Mouse (Mus musculus): ENCODE results near the gene Gm614. TPM values are rescaled to one million over a fixed set of nuclear protein-coding genes. Genes with fewer than 3 reads are reported as not detected.

The Gm614 gene
- polyA plus RNA-seq, 1 experiment from 2014 or later, result not detected

- Histone ChIP-seq H3K9ac (replicated peaks; ENCODE audit: low read depth, low read length) (no peak within 1 kb of the TSS), H3K36me3 (ENCODE audit: control insufficient read depth, insufficient read depth, low read length) (no peaks in the 10 kb centered on the region), H3K27me3 (ENCODE audit: control insufficient read depth, insufficient read depth, low read length) (no peaks in the 10 kb centered on the region), H3K4me2 (replicated peaks; ENCODE audit: low read depth, low read length) (no peak within 1 kb of the TSS), H3K27ac (ENCODE audit: low read length) (no peak within 1 kb of the TSS), H3K4me1 (ENCODE audit: control insufficient read depth, insufficient read depth, low read length) (no peaks in the 10 kb centered on the region), H3K4me3 (ENCODE audit: low read depth, low read length) (no peak within 1 kb of the TSS), H3K9me3 (ENCODE audit: control insufficient read depth, low read depth, low read length) (no peaks in the 10 kb centered on the region)
- no peak for ATAC-seq (ENCODE audit: insufficient number of reproducible peaks, insufficient read depth, low FRiP score, low read depth)
- WGBS, result 50% methylated on average over 3 of the region's 3 CpGs
These were observed 4.9 kb upstream of the Gm614 start, which contains the start of gene Gm20489 for GRCm38 (mm10) chrX:101268755-101269124. TSS of gene Gm20489 (minus strand) at chrX:101269023.

- Histone ChIP-seq H3K4me3 (ENCODE audit: low read depth, low read length) (no peak within 1 kb of the TSS), H3K9me3 (ENCODE audit: control insufficient read depth, low read depth, low read length) (no peaks in the 10 kb centered on the region), H3K36me3 (ENCODE audit: control insufficient read depth, insufficient read depth, low read length) (no peaks in the 10 kb centered on the region), H3K9ac (replicated peaks; ENCODE audit: low read depth, low read length) (no peak within 1 kb of the TSS), H3K27ac (ENCODE audit: low read length) (no peak within 1 kb of the TSS), H3K4me1 (ENCODE audit: control insufficient read depth, insufficient read depth, low read length) (no peaks in the 10 kb centered on the region), H3K27me3 (ENCODE audit: control insufficient read depth, insufficient read depth, low read length) (no peaks in the 10 kb centered on the region), H3K4me2 (replicated peaks; ENCODE audit: low read depth, low read length) (no peak within 1 kb of the TSS)
- ATAC-seq (ENCODE audit: insufficient number of reproducible peaks, insufficient read depth, low FRiP score, low read depth), result no peak
- 58% methylated on average over 5 of the region's 5 CpGs for WGBS
These were observed 4.4 kb upstream of the Gm614 start, which contains the start of gene Il2rg for GRCm38 (mm10) chrX:101268025-101268754. TSS of gene Il2rg (minus strand) at chrX:101268255.

- Histone ChIP-seq H3K27me3 (ENCODE audit: control insufficient read depth, insufficient read depth, low read length) (no peaks in the 10 kb centered on the region), H3K4me1 (ENCODE audit: control insufficient read depth, insufficient read depth, low read length) (no peaks in the 10 kb centered on the region), H3K4me2 (replicated peaks; ENCODE audit: low read depth, low read length) (no peak overlapping the region), H3K27ac (ENCODE audit: low read length) (no peak overlapping the region), H3K4me3 (ENCODE audit: low read depth, low read length) (no peak overlapping the region), H3K9me3 (ENCODE audit: control insufficient read depth, low read depth, low read length) (no peaks in the 10 kb centered on the region), H3K9ac (replicated peaks; ENCODE audit: low read depth, low read length) (no peak overlapping the region), H3K36me3 (ENCODE audit: control insufficient read depth, insufficient read depth, low read length) (no peaks in the 10 kb centered on the region)
- ATAC-seq (ENCODE audit: insufficient number of reproducible peaks, insufficient read depth, low FRiP score, low read depth), result no peak
- 94% methylated on average over 6 of the region's 6 CpGs for WGBS
These were observed 2.8 kb upstream of the Gm614 start for GRCm38 (mm10) chrX:101266631-101267030.

DNA sequence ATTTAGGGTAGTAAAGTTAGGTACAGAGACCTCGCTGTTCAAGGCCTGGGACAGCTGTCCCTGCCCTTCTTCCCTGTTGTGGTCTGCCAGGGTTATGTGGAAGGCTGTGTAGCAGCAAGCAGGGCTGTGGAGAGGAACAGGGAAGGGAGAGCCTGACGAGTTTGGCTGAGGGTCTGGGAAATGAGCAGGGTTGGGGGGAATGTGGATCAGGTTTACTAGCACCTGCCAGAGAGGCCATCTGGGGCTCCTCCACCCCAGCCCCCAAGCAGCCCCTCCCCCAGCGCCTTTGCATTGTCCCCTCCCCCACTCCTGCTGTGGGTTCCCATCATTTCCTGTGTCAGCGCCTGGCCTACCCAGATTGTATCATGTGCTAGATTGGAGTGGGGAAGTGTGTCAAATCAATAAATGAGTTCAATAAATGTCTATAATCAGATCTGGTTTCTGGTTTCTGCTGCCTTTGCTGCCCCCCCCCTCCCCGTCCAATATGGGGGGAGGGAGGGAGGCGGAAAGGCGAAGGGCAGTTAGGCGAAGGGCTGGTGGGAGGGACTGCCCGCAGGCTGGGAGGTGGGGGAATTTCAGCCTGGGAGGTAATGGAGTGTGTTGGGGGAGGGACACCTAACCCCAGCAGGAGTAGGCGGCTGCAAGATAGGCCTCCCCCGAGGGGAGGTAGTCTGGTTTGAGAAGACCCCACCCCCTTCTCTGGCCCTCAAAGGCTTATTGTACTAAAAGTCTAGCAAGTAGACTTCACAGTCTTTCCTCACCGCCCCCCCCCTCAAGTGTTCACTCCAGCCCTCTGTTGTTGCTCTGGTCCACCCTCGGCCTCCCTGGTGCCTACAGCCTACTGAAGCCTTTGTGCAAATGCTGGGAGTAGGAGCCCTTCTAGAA lies 3.1 kb downstream of the Gm614 start:
- H3K4me3 ChIP-seq (ENCODE audit: low read depth, low read length), result no peak overlapping the region
- ATAC-seq (ENCODE audit: insufficient number of reproducible peaks, insufficient read depth, low FRiP score, low read depth), result peak; percentile 85
- peak overlapping the region; percentile 67 for H3K27ac ChIP-seq (ENCODE audit: low read length)
- 0 out of 2 replicates have a peak, but pooled peaks cover 5% of the 10 kb centered on the region for H3K4me1 ChIP-seq (ENCODE audit: control insufficient read depth, insufficient read depth, low read length)
- H3K9me3 ChIP-seq (ENCODE audit: control insufficient read depth, low read depth, low read length), result no peaks in the 10 kb centered on the region
- H3K4me2 ChIP-seq (replicated peaks; ENCODE audit: low read depth, low read length), result no peak overlapping the region
- 32% methylated on average over 13 of the region's 13 CpGs for WGBS
- no peaks in the 10 kb centered on the region for H3K36me3 ChIP-seq (ENCODE audit: control insufficient read depth, insufficient read depth, low read length)
- H3K27me3 ChIP-seq (ENCODE audit: control insufficient read depth, insufficient read depth, low read length), result no peaks in the 10 kb centered on the region
- H3K9ac ChIP-seq (replicated peaks; ENCODE audit: low read depth, low read length), result no peak overlapping the region

DNA sequence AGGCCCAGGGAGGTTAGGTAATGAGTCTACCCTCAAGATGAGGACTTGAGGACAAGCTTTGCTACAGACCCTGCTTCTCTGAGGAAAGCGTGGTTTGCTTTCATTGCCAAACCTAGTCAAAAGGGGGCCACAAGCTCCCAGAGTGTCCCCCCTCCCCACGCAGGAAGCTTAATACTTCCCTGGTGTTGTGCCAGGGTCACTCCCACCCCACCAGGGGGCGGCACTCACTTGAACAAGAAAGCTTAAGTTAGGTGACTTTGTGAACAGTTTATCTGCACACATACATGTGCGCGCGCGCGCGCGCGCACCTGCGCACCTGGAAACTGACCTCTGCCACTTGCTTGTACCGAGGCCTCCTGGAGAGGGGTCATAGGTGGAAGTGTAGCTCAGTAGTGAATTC lies 7.2 kb downstream of the Gm614 start:
- 78% methylated on average over 13 of the region's 13 CpGs for WGBS
- no peak overlapping the region for H3K4me2 ChIP-seq (replicated peaks; ENCODE audit: low read depth, low read length)
- ATAC-seq (ENCODE audit: insufficient number of reproducible peaks, insufficient read depth, low FRiP score, low read depth), result no peak

GRCm38 (mm10) chrX:101254740-101255139 lies 9.1 kb downstream of the Gm614 start:
- peak overlapping the region; percentile 54 for H3K4me2 ChIP-seq (replicated peaks; ENCODE audit: low read depth, low read length)
- H3K27me3 ChIP-seq (ENCODE audit: control insufficient read depth, insufficient read depth, low read length), result no peaks in the 10 kb centered on the region
- H3K4me1 ChIP-seq (ENCODE audit: control insufficient read depth, insufficient read depth, low read length), result 0 out of 2 replicates have a peak, but pooled peaks cover 5% of the 10 kb centered on the region
- peak overlapping the region; percentile 45 for H3K4me3 ChIP-seq (ENCODE audit: low read depth, low read length)
- peak; percentile 12; the same call in 1 of the 2 replicates for ATAC-seq (ENCODE audit: insufficient number of reproducible peaks, insufficient read depth, low FRiP score, low read depth)
- H3K9ac ChIP-seq (replicated peaks; ENCODE audit: low read depth, low read length), result peak overlapping the region; percentile 46
- peak overlapping the region; percentile 52; the same call in 1 of the 2 replicates for H3K27ac ChIP-seq (ENCODE audit: low read length)
- WGBS, result 22% methylated on average over 26 of the region's 26 CpGs
- H3K36me3 ChIP-seq (ENCODE audit: control insufficient read depth, insufficient read depth, low read length), result no peaks in the 10 kb centered on the region
- no peaks in the 10 kb centered on the region; the same call in 1 of the 2 replicates for H3K9me3 ChIP-seq (ENCODE audit: control insufficient read depth, low read depth, low read length)

More for the DNA sequence above, 7.2 kb downstream of the Gm614 start:
- no peak overlapping the region for H3K9ac ChIP-seq (replicated peaks; ENCODE audit: low read depth, low read length)
- H3K9me3 ChIP-seq (ENCODE audit: control insufficient read depth, low read depth, low read length), result no peaks in the 10 kb centered on the region; the same call in 1 of the 2 replicates
- H3K4me3 ChIP-seq (ENCODE audit: low read depth, low read length), result no peak overlapping the region
- H3K4me1 ChIP-seq (ENCODE audit: control insufficient read depth, insufficient read depth, low read length), result 0 out of 2 replicates have a peak, but pooled peaks cover 5% of the 10 kb centered on the region
- H3K36me3 ChIP-seq (ENCODE audit: control insufficient read depth, insufficient read depth, low read length), result no peaks in the 10 kb centered on the region
- no peaks in the 10 kb centered on the region for H3K27me3 ChIP-seq (ENCODE audit: control insufficient read depth, insufficient read depth, low read length)
- no peak overlapping the region for H3K27ac ChIP-seq (ENCODE audit: low read length)

DNA sequence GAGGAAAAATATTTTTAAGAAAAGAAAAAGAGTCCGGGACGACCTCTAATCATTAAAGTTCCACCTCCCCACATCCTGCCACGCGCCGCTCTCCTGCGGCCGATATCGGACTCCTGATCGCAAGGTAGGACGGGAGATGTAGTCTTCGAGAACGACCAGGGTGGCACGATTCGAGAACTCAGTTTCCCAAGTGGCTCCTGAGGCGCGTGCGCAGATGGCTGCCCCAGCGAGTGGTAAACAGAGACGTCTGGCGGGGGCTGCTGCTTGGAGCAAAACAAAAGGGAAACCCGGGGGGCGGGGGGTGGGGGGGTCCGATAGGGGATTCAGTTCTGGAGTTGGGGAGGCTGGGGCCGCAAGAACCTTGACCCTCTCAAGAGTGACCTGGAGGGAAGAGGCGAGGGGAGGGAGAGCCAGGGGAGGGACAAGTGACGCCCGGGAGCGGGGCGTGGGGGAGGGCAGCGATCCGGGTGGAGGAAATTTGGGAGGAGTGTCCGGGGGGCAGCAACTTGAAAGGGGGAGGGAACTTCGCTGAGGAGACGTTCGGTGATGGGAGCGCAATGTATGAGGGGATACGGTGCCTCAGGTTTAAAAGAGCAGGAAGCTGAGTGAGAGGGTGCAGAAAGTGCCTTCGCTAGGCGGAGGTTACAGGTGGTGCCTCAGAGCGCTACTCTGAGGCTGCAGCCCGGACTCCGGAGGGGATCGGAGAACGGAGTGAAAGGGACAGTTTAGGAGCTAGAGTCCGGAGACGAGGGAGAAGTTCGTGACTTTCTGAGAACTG lies 9.7 kb downstream of the Gm614 start, which contains the start of gene Foxo4:
Gene Foxo4 (plus strand): TSS at position 577 of the 778 bp plus-strand sequence.
- peak within 1 kb of the TSS; percentile 52; the same call in 1 of the 2 replicates for H3K27ac ChIP-seq (ENCODE audit: low read length)
- WGBS, result 22% methylated on average over 47 of the region's 47 CpGs
- H3K36me3 ChIP-seq (ENCODE audit: control insufficient read depth, insufficient read depth, low read length), result no peaks in the 10 kb centered on the region
- peak; percentile 94 for ATAC-seq (ENCODE audit: insufficient number of reproducible peaks, insufficient read depth, low FRiP score, low read depth)
- H3K4me2 ChIP-seq (replicated peaks; ENCODE audit: low read depth, low read length), result peak within 1 kb of the TSS; percentile 54
- H3K9me3 ChIP-seq (ENCODE audit: control insufficient read depth, low read depth, low read length), result no peaks in the 10 kb centered on the region; the same call in 1 of the 2 replicates
- H3K27me3 ChIP-seq (ENCODE audit: control insufficient read depth, insufficient read depth, low read length), result no peaks in the 10 kb centered on the region
- 0 out of 2 replicates have a peak, but pooled peaks cover 5% of the 10 kb centered on the region for H3K4me1 ChIP-seq (ENCODE audit: control insufficient read depth, insufficient read depth, low read length)
- H3K4me3 ChIP-seq (ENCODE audit: low read depth, low read length), result peak within 1 kb of the TSS; percentile 45
- H3K9ac ChIP-seq (replicated peaks; ENCODE audit: low read depth, low read length), result peak within 1 kb of the TSS; percentile 46

- Histone ChIP-seq H3K9ac (replicated peaks; ENCODE audit: low read depth, low read length) (no peak overlapping the region), H3K9me3 (ENCODE audit: control insufficient read depth, low read depth, low read length) (no peaks in the 10 kb centered on the region), H3K4me3 (ENCODE audit: low read depth, low read length) (no peak overlapping the region), H3K27me3 (ENCODE audit: control insufficient read depth, insufficient read depth, low read length) (no peaks in the 10 kb centered on the region), H3K4me1 (ENCODE audit: control insufficient read depth, insufficient read depth, low read length) (no peaks in the 10 kb centered on the region), H3K36me3 (ENCODE audit: control insufficient read depth, insufficient read depth, low read length) (no peaks in the 10 kb centered on the region), H3K27ac (ENCODE audit: low read length) (no peak overlapping the region), H3K4me2 (replicated peaks; ENCODE audit: low read depth, low read length) (no peak overlapping the region)
- no peak for ATAC-seq (ENCODE audit: insufficient number of reproducible peaks, insufficient read depth, low FRiP score, low read depth)
- WGBS, result 38% methylated on average over 1 of the region's 1 CpGs
These were observed 18.8 kb downstream of the Gm614 start for GRCm38 (mm10) chrX:101245011-101245410.
